Mouse (Mus musculus) cerebellum, adult 9-10 months (tissue): ENCODE measurements around the gene Map2k5.

ENCODE experiments used
- DNase-seq: peaks from one replicate; pipeline ENCODE4 v3.0.0; 2022

Map2k5 gene

DNA sequence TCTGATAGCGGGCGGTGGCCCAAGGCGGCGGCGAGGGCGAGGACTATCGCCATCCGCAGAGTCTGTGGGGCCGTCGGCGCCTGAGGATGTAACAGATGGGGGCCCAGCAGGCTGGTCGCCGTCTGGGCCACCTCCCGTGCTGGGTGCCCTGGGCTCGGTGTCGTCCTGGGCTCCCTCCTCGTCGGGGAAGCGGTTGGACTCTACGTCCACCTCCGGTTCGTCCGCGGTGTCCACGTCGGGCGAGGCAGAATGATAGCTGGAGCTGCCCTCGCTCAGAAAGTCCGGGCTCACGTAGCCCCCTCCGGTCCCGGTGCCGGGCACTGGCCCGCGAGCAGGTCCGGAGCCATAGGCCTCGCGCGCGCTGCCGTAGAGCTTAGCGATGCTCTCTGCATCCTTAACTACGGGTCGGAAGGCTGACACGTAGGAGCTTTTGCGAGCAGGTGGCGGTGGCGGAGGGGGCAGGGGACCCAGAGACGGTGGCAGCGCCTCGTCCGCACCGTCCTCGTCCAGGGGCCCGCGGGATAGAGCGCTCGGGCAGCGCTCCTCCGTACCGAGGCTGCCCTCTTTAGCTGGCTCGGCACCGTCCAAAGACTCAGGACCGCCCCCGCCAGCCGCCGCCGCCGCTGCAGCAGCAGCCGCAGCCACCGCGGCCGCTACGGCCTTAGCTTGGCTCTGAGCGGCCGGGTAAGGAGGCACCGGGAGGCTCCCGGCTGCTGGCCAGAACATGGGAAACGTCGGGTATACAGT, 233.0 kb downstream of the Map2k5 start:
- DNase-seq, result no peak

DNA sequence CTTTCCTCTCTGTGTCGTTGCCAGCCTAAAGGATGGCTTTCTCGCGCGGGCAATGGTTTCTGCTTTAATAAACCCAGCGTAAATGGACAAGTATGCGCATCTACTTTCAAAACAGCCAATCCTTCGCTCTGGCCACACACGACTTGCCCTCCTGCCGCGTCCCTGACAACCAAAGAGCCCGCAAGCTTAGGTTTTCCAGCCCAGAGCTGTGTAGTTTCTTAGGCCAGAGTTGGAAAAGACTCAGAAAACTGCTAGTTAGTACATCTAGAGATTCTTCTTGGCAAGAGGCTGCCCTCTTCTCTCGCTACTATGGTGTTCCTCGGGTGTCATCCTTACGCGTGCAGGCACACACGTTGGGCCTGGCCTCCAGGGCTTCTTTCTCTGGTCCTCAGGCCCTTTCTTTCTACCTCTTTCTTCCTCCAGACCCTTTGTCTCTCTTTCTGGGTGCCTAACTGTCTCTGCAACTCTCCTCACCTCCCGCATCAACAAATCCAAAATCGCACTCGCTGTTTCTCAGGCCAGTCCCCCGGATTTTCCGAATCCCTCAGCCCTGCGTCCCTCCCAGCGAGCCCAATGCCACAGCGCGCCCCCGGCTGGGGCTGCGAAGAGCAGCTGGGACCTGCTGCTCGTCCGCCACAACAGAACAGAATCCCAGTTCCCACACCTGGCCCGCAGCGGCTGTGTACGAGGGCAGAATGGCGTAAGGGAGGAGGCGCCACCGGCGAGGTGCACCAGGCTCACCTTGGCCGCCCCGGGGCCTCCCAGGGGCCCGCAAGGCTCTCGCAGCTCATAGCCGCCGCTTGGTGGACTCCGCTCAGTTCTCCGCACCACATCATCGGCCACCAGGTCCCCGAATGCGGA, 233.8 kb downstream of the Map2k5 start:
- no peak for DNase-seq

DNA sequence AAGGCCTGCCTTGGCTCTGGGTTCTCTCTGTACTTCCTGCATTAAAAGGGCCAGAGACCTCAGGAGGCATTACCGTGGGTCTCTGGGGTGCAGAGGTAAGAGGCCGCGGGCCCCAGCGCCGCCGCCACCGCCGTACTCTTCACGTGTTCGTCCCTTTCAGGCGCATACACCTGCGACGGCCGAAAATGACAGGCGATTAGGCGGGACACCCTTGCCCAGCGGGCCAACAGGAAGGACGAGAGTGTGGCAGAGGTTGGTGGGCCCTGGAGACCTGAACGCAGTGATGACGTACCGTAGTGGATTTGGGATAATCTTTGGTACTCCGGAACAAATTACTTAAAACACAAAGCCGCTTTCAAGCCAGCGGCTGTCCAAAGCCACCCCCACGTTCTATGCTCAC, 234.5 kb downstream of the Map2k5 start:
- DNase-seq, result no peak

DNA sequence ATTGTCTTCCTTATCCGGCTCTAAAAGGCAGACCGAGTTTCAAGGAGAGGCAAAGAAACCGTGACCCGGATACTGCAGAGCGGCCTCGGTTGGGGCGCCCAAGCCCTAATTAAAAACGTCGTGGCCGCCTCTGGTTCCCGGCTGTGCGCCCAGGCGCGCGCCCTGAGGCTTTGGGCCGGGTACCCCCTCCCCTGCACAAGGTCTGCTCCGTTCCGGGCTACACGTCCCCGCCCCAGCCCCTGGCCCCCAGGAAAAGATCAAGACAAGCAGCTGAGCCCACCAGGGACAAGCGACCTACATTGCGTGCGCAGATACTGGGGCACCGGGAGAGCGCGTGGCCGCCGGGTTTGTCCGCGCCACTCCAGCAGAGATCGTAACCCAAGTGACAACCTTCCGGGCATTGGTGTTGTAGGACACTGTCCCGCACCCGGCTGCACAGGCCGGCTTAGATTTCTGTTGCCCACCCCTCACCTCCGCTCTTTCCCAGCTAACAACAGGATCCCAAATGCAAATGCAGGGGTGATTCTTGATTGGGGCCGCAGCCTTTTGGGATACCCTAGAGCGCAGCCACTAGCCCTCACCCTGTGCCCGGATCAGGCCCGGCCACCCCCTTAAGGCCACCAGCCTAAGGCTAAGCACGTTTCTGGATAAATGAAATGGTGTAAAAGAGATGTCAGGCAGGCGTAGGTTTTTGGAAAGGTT, 235.2 kb downstream of the Map2k5 start:
- no peak for DNase-seq

DNA sequence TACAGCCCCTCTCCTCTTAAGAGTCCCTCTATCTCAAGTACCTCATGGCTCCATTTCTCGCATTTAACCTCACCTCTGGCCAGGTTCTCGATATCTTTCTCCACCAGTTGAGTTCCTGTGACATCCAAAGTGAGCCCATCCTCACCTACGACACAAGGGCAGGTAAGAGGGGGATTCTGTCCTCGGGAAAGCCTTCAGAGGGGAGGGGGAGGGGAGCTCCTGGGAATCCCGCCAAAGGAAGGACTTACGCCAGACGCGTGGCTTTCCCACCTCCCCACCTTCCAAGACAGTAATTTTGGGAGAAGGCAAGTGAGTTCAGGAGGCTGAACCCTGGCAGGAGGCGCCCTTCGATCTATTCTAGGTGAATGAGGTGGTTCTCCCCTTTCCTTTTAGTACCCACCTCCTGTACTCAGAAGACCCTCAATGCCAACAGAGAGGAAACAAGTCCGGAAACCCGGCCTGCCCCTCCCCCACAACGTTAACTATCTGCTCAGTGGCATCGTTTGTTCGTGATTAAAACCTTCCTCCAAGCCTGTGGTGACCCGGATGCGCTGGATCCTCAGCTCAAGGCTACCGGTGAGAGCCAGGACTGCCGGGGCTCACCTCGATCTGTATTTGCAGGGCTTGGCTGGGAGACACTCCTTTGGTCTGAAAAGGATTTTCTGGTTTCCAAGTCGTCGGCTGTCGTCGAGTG, 235.9 kb downstream of the Map2k5 start:
- DNase-seq, result no peak

DNA sequence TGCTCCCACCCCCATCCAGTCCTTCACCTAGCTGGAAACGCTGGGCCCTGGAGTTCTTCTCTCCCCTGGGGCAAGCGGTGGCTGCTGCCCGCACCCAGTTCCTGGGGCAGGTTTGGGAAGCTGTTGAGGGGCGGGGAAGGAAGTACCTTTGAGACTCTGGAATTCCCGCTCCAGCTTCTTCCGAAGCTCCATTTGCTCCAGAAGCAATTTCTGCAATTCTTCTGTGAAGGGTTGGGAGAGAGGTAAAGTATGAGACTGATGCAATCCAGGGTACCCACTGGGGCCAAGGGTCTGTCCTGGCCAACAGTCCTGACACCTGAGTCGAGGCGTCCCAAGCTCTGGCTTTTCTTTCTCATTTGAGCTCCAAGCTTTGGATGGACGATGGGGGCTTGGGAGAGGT, 237.5 kb downstream of the Map2k5 start:
- no peak for DNase-seq

DNA sequence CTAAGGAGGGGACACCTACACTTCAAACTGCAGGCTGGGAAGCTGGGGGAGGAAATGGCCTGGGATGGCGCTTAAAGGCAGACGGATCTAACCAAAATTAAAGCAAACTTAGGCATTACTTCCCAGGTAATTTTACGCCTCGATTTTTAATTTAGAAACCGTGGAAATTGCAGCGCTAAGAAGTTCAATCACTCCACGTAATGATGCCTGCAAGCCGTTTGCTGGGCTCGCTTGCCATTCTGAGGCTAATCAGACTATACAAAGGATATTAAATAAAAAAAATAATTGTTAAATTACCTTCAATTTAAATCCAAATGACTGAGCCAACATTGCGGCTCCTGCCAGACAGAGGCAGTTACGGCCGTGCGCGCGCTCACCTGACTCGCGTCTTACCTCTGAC, 238.0 kb downstream of the Map2k5 start:
- no peak for DNase-seq

DNA sequence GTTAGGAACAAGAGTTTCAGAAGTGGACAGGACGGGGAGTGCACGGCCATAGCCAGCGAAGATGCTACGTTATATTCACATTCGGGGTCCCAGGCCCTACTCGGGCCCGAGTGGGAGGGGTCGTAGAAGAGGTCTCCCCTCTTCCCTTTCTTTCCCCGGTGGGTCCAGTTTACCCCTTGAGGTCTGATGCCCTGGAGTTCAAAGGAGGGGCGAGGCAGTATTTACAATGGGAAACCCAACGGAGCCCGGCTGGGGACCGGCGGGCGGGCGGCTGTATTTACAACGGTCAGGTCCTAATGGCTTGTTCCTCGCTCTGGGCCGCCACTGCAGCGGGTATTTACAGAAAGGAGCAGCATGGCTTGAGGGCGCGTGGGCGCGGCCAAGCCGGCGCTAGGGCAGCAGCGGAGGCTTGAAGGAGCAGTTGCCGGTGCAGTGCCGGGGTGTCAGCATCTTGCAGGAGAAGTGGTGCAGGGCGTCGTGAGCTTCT, 239.2 kb downstream of the Map2k5 start:
- peak; percentile 36 for DNase-seq

DNA sequence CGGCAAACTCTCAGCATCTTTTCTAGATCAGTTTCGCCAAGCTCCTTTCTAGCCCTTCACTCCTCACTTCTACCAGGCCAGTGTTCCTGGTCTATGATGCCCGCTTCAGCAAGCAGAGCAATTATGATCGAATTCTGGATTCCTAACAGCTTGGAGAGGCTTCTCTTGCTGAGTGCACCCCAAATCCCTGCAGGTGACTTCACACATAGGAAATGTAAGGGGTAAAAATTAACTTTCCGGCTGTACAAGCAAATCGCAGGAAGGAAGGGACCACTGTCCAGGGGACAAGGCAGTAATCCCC, 240.1 kb downstream of the Map2k5 start:
- no peak for DNase-seq

DNA sequence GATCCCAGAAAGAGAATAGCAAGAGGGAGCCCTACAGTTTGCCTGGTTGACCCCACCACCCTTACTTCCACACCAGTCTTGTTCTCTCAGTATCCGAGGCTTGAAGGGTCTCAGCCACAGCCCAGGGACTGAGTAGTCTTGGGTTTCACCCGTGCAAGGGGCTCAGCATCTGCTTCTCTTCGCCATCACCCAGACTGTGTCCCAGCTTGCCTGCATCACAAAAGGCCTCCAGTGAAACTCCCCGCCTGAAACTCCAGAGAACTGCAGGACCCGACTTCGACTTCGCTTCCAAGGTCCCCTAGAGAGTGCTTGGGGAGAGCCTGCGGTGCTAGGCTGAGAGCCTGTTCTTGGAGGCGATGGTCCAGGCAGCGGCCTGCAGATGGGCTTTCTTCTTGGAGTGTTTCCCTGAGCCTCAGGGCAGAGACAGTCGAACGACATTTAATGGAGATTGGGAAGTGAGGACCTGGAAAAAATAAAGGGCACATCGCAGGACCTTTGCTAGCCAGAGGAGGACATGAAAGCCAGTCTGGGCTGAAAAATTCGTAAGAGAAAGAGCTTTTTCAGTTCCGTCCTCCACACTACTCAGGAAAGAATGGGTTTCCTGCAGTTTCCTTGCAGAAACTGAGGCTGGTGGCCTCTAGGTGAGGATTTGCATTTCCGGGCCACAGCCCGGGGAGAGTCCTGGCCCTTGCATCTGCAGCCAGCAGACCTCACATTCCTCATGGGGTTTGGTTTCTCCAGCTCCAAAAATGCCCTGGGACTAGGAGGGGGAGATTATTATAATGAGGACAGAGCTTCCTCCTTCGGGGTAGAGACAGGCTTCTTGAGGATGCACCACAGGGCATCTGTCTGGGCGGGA, 240.7 kb downstream of the Map2k5 start:
- no peak for DNase-seq

DNA sequence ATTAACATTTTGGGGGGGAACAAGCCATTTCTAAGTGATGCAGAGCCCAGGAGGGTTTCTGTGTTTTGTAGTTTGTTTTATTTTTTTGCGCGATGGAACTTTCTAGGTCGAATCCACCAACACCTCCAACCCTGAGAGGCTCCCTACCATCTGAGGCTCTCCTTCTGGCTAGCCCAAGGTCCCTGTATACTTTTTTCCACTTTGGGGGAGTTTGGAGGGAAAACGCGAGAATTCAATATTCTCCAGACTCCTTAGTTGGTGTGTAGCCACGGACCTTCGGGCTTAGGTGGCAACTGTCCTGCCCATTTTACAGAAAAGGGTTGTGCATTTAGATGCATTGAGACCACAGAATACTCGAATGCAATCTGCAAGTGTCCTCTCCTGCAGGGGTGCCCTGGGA, 241.5 kb downstream of the Map2k5 start:
- no peak for DNase-seq

DNA sequence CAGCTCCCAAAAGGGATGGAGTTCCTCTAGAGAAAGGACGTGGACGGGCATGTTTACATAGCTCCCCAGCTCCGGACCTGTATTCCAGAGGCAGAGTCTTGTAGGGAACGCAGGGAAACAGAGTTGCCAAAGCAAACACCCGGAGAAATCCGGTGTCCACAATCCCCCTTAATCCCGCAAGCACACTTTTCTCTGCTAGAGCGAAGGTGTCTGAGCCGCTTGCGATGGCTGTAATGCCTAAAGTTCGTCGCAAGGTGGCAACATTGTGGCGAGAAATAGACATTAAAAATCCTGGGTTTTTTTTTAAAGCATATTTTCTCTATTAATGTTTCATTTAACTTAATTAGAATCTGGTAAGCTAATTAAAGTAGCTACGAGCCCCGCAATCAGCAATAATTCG, 241.9 kb downstream of the Map2k5 start:
- peak; percentile 71 for DNase-seq

DNA sequence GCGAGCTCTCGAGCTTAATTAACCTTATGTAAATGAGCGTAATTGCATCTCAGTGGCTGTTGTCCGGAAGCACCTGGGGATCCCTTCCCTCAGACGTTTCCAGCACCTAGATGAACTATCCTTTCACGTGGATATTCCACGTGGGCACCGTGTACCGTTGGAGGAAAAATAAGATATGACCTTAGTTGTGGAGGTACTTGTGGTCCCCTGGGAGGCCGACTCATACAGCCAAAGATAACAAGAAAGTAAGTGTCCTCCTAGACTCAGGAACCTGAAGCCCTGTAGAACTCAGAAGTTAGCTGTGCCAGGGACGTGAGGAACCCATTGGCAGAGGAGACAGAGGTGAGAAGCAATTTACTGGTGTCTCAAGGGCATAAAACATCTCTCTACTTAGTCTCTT, 242.3 kb downstream of the Map2k5 start:
- DNase-seq, result peak; percentile 36

DNA sequence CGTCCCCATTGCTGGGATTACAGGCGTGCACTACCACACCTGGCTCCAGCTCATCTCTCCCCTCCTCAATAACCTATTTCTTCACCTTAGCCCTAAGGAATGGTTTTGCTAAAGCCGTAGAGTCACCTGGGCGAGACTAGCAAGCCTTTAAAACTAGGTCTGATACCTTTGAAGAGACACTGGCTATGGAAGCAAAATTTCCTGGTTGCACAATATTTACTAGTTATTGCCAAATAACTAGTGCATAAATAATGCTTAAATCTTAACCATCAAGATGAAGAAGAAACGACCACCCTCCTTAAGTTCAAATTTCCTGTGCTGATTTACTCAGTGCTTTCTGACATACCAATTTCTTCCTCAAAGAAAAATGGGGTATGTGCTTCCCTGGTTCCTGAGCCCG, 244.0 kb downstream of the Map2k5 start:
- DNase-seq, result no peak

DNA sequence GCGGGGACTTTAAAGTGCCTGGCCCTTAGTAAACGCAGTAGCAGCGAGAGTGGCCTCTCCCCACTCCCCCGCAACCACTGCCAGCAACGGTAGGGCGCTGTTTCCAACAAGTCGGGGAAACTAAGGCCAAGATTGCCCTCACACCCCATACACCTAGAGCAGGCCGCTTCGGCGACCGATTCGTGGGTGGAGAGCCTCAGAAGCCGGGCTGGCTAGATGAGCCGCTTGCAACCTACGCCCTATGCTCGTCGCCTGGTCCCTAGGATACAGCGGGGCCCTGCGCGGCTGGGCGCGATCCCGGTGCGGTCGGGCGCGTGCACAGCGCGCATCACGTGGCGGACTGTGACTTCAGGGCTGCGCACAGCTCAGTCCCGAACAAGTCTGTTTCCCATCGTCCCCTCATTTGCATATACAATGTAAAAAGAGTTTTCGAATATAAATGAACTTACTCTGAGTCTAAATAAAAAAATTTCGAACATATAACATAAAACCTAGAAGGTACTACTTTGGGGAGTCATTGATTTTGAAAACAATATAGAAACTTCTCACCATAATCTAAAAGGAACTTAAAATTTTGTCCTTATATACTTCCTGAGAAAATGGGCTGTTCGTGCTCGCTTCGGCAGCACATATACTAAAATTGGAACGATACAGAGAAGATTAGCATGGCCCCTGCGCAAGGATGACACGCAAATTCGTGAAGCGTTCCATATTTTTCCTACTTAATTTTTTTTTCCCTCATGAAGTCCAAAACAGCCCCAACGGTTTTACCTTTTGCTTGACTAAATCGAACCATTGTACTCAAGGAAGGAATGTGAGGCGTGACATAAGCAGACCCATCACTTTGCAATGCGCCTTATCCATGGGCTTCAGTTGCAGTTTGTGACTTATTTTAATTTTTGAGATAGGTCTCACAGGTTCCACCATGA, 244.8 kb downstream of the Map2k5 start:
- peak; percentile 97 for DNase-seq

DNA sequence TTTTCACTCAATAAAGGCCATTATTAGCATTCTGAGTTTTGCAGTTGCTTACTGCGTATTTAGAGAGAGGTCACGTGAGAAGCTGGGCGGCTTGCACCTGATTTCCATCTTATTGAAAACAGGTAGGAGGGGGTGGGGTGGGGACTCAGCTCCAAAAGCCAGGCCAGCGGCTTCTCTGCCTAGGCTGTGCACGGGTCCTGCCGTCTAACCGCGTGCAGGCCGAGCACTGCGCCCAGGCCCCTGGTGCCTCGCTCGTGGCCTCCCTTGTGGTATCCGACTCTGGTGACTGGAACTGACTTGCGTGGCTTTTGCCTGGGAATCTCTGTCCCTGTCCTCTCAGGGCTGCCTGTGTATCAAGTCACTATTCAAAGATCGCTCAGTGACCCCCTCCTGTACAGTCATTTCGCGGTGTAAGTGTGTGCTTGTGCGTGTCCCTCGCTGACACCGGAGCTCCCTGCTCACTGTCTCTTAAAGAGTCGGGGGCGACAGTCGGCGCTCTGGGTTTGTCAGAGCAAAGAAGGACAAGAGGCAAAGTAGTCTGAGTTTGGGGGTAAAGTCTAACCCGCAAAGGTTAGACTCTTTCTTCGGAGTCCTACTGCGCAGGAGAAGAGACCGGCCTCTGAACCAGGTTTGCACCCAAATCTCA, 245.6 kb downstream of the Map2k5 start:
- peak; percentile 74 for DNase-seq

DNA sequence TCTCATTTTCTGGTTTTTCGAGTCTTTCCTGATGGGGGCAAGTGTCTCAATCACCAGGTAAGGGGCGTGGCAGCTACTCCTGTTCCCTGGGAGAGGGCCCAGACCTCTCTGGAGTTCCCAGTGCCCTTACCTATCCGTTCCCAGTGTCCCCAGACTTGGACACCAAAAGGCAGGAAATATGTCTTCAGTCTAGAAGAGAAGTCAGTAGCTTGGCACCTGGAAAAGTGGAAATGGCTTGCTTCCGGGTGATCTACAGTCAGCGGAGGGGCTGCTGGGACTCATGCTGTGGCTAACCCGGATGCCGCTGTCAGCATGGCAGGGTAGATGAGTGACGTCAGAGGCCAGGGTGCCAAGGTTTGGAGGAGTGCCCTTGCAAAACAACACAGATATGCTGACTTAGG, 248.1 kb downstream of the Map2k5 start:
- peak; percentile 25 for DNase-seq

DNA sequence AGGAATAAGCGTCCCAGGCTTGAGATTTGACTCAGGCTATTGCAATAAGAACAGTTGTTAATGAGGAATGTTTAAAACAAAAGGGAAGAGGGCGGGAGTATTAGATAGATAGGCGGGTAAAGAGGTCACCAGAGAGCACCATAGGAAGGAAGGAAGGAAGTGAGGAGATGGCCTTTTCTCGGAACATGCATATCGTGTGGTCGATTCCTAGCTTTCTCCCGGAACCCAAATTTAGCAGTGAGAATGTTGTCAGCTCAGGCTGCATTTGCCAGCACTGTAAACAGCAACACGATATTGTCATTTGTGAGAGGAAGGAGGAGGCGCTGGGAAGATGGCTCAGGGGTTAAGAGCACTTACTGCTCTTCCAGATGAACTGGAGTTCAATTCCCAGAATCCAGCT, 253.2 kb downstream of the Map2k5 start:
- no peak for DNase-seq

DNA sequence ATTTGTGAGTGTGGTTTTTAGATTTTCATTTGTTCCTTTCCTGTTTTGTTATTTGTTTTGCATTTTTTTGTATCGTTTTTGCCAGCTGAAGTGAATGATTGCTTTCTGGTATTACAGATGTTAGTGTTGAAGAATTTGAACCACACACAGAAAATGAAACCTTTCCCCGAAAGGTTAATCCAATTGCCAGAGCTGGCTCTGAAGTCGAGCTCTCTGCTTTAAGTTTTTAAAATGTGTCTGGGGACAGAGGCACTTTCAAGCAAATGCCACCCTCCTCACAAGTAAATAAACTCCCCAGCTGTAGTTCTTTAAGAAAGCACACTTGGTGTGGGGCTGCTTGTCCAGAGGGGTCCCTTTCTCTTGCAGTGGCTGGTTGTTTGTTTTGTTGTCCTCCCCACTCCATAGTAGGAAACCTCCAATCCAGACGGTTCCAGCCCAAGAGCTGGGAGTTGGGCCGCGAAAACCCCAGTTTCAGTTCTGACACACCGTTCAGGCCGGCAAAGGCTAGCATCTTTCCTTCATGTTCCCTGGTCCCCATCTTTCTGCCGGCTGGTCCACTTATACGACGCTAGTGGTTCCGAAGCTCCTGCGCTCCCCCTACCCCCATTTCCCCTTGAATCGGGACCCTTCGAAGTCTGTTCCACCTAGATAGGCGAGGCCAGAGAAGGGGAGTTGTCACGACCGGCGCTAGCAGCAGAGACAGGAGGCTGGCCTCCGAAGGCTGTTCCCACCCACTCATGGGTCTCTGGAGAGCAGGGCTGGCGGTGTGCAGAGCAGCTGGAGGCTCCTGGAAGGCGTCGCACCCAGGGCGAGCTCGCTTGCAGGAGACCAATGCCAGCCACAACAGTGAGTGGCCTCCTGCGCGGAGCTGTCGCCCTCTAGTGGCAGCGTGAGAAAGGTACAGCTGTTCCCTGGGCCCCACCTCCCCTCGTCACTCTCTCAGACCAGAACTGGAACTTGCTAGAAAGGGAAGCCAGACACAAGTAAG, 254.0 kb downstream of the Map2k5 start:
- peak; percentile 83 for DNase-seq
